Mouse (Mus musculus): ENCODE data around the gene Fam20c. TPM values are rescaled to one million over a fixed set of nuclear protein-coding genes. Genes with fewer than 3 reads are reported as not detected.

The Fam20c gene
- polyA plus RNA-seq (2014; fragmentation: Nextera tagmentation; extraction: Ambion mirVana): 51.2 and 56.1 TPM in 2 replicates

GRCm38 (mm10) chr5:138754303-138755120 is at the start of gene Fam20c:
Gene Fam20c, plus strand, starts transcription at chr5:138754514.
- Histone ChIP-seq H3K9me3 (ENCODE audit: control insufficient read depth, low read length) (no peaks in the 10 kb centered on the region), H3K27me3 (ENCODE audit: control insufficient read depth, insufficient read depth, low read length) (no peaks in the 10 kb centered on the region), H3K4me3 (replicated peaks; ENCODE audit: low read depth, low read length) (peak within 1 kb of the TSS; percentile 77), H3K27ac (replicated peaks; ENCODE audit: low read depth, low read length) (peak within 1 kb of the TSS; percentile 96), H3K9ac (replicated peaks; ENCODE audit: low read length) (peak within 1 kb of the TSS; percentile 93), H3K4me1 (ENCODE audit: control insufficient read depth, insufficient read depth, low read length) (peaks cover 31% of the 10 kb centered on the region), H3K4me2 (ENCODE audit: low read length) (peak within 1 kb of the TSS; percentile 83), H3K36me3 (ENCODE audit: control insufficient read depth, insufficient read depth, low read length) (peaks cover 19% of the 10 kb centered on the region)
- under 1% methylated on average over 98 of the region's 98 CpGs for WGBS
- DNase-seq: peak; percentile 90
- ATAC-seq (ENCODE audit: low FRiP score, low TSS enrichment): peak; percentile 84

- Histone ChIP-seq H3K27ac (replicated peaks; ENCODE audit: low read depth, low read length) (no peak overlapping the region), H3K4me1 (ENCODE audit: control insufficient read depth, insufficient read depth, low read length) (no peaks in the 10 kb centered on the region), H3K4me3 (replicated peaks; ENCODE audit: low read depth, low read length) (no peak overlapping the region), H3K4me2 (ENCODE audit: low read length) (no peak overlapping the region), H3K9ac (replicated peaks; ENCODE audit: low read length) (no peak overlapping the region), H3K9me3 (ENCODE audit: control insufficient read depth, low read length) (no peaks in the 10 kb centered on the region), H3K27me3 (ENCODE audit: control insufficient read depth, insufficient read depth, low read length) (no peaks in the 10 kb centered on the region), H3K36me3 (ENCODE audit: control insufficient read depth, insufficient read depth, low read length) (no peaks in the 10 kb centered on the region)
- ATAC-seq (ENCODE audit: low FRiP score, low TSS enrichment) (no peak), DNase-seq (no peak)
These were observed 46.9 kb upstream of the Fam20c start for GRCm38 (mm10) chr5:138707367-138707766.

- no peaks in the 10 kb centered on the region for H3K4me1 ChIP-seq (ENCODE audit: control insufficient read depth, insufficient read depth, low read length)
- H3K9me3 ChIP-seq (ENCODE audit: control insufficient read depth, low read length): no peaks in the 10 kb centered on the region
- no peak for ATAC-seq (ENCODE audit: low FRiP score, low TSS enrichment)
- no peak overlapping the region for H3K27ac ChIP-seq (replicated peaks; ENCODE audit: low read depth, low read length)
- no peak overlapping the region for H3K9ac ChIP-seq (replicated peaks; ENCODE audit: low read length)
- no peaks in the 10 kb centered on the region for H3K27me3 ChIP-seq (ENCODE audit: control insufficient read depth, insufficient read depth, low read length)
- no peak overlapping the region for H3K4me2 ChIP-seq (ENCODE audit: low read length)
- H3K4me3 ChIP-seq (replicated peaks; ENCODE audit: low read depth, low read length): no peak overlapping the region
- no peaks in the 10 kb centered on the region for H3K36me3 ChIP-seq (ENCODE audit: control insufficient read depth, insufficient read depth, low read length)
- DNase-seq: no peak
These were observed 45.7 kb upstream of the Fam20c start for GRCm38 (mm10) chr5:138708591-138708990.

- Histone ChIP-seq H3K4me1 (ENCODE audit: control insufficient read depth, insufficient read depth, low read length) (no peaks in the 10 kb centered on the region), H3K4me2 (ENCODE audit: low read length) (no peak overlapping the region), H3K9me3 (ENCODE audit: control insufficient read depth, low read length) (no peaks in the 10 kb centered on the region), H3K4me3 (replicated peaks; ENCODE audit: low read depth, low read length) (no peak overlapping the region), H3K36me3 (ENCODE audit: control insufficient read depth, insufficient read depth, low read length) (no peaks in the 10 kb centered on the region), H3K27ac (replicated peaks; ENCODE audit: low read depth, low read length) (no peak overlapping the region), H3K27me3 (ENCODE audit: control insufficient read depth, insufficient read depth, low read length) (no peaks in the 10 kb centered on the region), H3K9ac (replicated peaks; ENCODE audit: low read length) (no peak overlapping the region)
- 55% methylated on average over 14 of the region's 14 CpGs for WGBS
- no peak for DNase-seq
- no peak for ATAC-seq (ENCODE audit: low FRiP score, low TSS enrichment)
These were observed 38.7 kb upstream of the Fam20c start for GRCm38 (mm10) chr5:138715561-138716095.

- no peaks in the 10 kb centered on the region for H3K36me3 ChIP-seq (ENCODE audit: control insufficient read depth, insufficient read depth, low read length)
- no peak overlapping the region for H3K4me2 ChIP-seq (ENCODE audit: low read length)
- no peak for ATAC-seq (ENCODE audit: low FRiP score, low TSS enrichment)
- no peak overlapping the region for H3K27ac ChIP-seq (replicated peaks; ENCODE audit: low read depth, low read length)
- no peaks in the 10 kb centered on the region for H3K4me1 ChIP-seq (ENCODE audit: control insufficient read depth, insufficient read depth, low read length)
- H3K9ac ChIP-seq (replicated peaks; ENCODE audit: low read length): no peak overlapping the region
- H3K4me3 ChIP-seq (replicated peaks; ENCODE audit: low read depth, low read length): no peak overlapping the region
- no peaks in the 10 kb centered on the region for H3K27me3 ChIP-seq (ENCODE audit: control insufficient read depth, insufficient read depth, low read length)
- no peaks in the 10 kb centered on the region for H3K9me3 ChIP-seq (ENCODE audit: control insufficient read depth, low read length)
- 66% methylated on average over 13 of the region's 13 CpGs for WGBS
- DNase-seq: no peak
These were observed 33.8 kb upstream of the Fam20c start for GRCm38 (mm10) chr5:138720329-138721190.

GRCm38 (mm10) chr5:138724417-138724816 is 29.9 kb upstream of the Fam20c start:
- H3K4me1 ChIP-seq (ENCODE audit: control insufficient read depth, insufficient read depth, low read length): no peaks in the 10 kb centered on the region
- WGBS: 92% methylated on average over 5 of the region's 5 CpGs
- no peak overlapping the region for H3K27ac ChIP-seq (replicated peaks; ENCODE audit: low read depth, low read length)
- no peak overlapping the region for H3K4me3 ChIP-seq (replicated peaks; ENCODE audit: low read depth, low read length)
- H3K9ac ChIP-seq (replicated peaks; ENCODE audit: low read length): no peak overlapping the region
- H3K9me3 ChIP-seq (ENCODE audit: control insufficient read depth, low read length): no peaks in the 10 kb centered on the region
- ATAC-seq (ENCODE audit: low FRiP score, low TSS enrichment): no peak
- H3K27me3 ChIP-seq (ENCODE audit: control insufficient read depth, insufficient read depth, low read length): no peaks in the 10 kb centered on the region
- H3K4me2 ChIP-seq (ENCODE audit: low read length): no peak overlapping the region
- no peaks in the 10 kb centered on the region for H3K36me3 ChIP-seq (ENCODE audit: control insufficient read depth, insufficient read depth, low read length)
- DNase-seq: no peak

- H3K4me3 ChIP-seq (replicated peaks; ENCODE audit: low read depth, low read length): no peak overlapping the region
- H3K27me3 ChIP-seq (ENCODE audit: control insufficient read depth, insufficient read depth, low read length): no peaks in the 10 kb centered on the region
- H3K4me1 ChIP-seq (ENCODE audit: control insufficient read depth, insufficient read depth, low read length): no peaks in the 10 kb centered on the region
- H3K36me3 ChIP-seq (ENCODE audit: control insufficient read depth, insufficient read depth, low read length): no peaks in the 10 kb centered on the region
- no peak for DNase-seq
- 72% methylated on average over 7 of the region's 7 CpGs for WGBS
- no peak overlapping the region for H3K9ac ChIP-seq (replicated peaks; ENCODE audit: low read length)
- H3K9me3 ChIP-seq (ENCODE audit: control insufficient read depth, low read length): no peaks in the 10 kb centered on the region
- H3K4me2 ChIP-seq (ENCODE audit: low read length): no peak overlapping the region
- H3K27ac ChIP-seq (replicated peaks; ENCODE audit: low read depth, low read length): no peak overlapping the region
- ATAC-seq (ENCODE audit: low FRiP score, low TSS enrichment): no peak
These were observed 29.2 kb upstream of the Fam20c start for GRCm38 (mm10) chr5:138725151-138725550.

GRCm38 (mm10) chr5:138730863-138731262 is 23.5 kb upstream of the Fam20c start:
- no peaks in the 10 kb centered on the region for H3K4me1 ChIP-seq (ENCODE audit: control insufficient read depth, insufficient read depth, low read length)
- H3K4me3 ChIP-seq (replicated peaks; ENCODE audit: low read depth, low read length): no peak overlapping the region
- no peaks in the 10 kb centered on the region for H3K36me3 ChIP-seq (ENCODE audit: control insufficient read depth, insufficient read depth, low read length)
- H3K9ac ChIP-seq (replicated peaks; ENCODE audit: low read length): no peak overlapping the region
- no peak overlapping the region for H3K27ac ChIP-seq (replicated peaks; ENCODE audit: low read depth, low read length)
- no peaks in the 10 kb centered on the region for H3K27me3 ChIP-seq (ENCODE audit: control insufficient read depth, insufficient read depth, low read length)
- H3K9me3 ChIP-seq (ENCODE audit: control insufficient read depth, low read length): no peaks in the 10 kb centered on the region
- 89% methylated on average over 5 of the region's 5 CpGs for WGBS
- no peak overlapping the region for H3K4me2 ChIP-seq (ENCODE audit: low read length)
- DNase-seq (no peak), ATAC-seq (ENCODE audit: low FRiP score, low TSS enrichment) (no peak)
